Mouse (Mus musculus) ES-E14 (cell line): ENCODE measurements around the gene Plcb3. TPM values are rescaled to one million over a fixed set of nuclear protein-coding genes. Genes with fewer than 3 reads are reported as not detected.

Experiments used
- DNase-seq: peaks from one replicate; pipeline ENCODE4 v3.0.0-alpha.2; 2013; ENCODE audit warnings: low read depth, low spot score
- H3K27ac ChIP-seq: 2 replicates; pipeline ENCODE4 v1.5.1; 2012; ENCODE audit warnings: low read depth, mild to moderate bottlenecking, low read length, moderate library complexity, mixed read lengths; ENCODE audit not compliant: poor library complexity, insufficient read depth, severe bottlenecking
- H3K36me3 ChIP-seq: 2 replicates; pipeline ENCODE4 v1.6.1; 2012; ENCODE audit warnings: mild to moderate bottlenecking, low read length, moderate library complexity, mixed read lengths; ENCODE audit not compliant: control insufficient read depth, poor library complexity, insufficient read depth, severe bottlenecking
- H3K4me1 ChIP-seq, 2 experiments: fragments of 150-350 bp in 1 of 2; sonication (generic) in 1 of 2; 2 replicates each; pipeline ENCODE4 v1.6.1; 2012; ENCODE audit warnings: low read length in 2 of 2, mild to moderate bottlenecking in 1 of 2, mixed read lengths in 1 of 2; ENCODE audit not compliant: control insufficient read depth in 2 of 2, insufficient read depth in 2 of 2, poor library complexity in 1 of 2
- H3K4me3 ChIP-seq, 2 experiments: fragments of 150-350 bp in 1 of 2; sonication (generic) in 1 of 2; 2 replicates each; pipeline ENCODE4 v1.5.1; 2012; ENCODE audit warnings: low read length in 2 of 2, low read depth in 1 of 2, mild to moderate bottlenecking in 1 of 2, mixed read lengths in 1 of 2; ENCODE audit not compliant: insufficient read depth in 1 of 2, poor library complexity in 1 of 2, severe bottlenecking in 1 of 2
- H3K9ac ChIP-seq: 2 replicates; pipeline ENCODE4 v1.6.1; 2012; ENCODE audit warnings: low read depth, mild to moderate bottlenecking, low read length, mixed read lengths; ENCODE audit not compliant: poor library complexity, insufficient read depth, severe bottlenecking
- H3K9me3 ChIP-seq: fragments of 150-350 bp; sonication (generic); 2 replicates; pipeline ENCODE4 v1.6.1; 2012; ENCODE audit warnings: low read depth, mild to moderate bottlenecking, low read length; ENCODE audit not compliant: control insufficient read depth, insufficient read depth
- CHD2 ChIP-seq: IDR thresholded peaks from 2 replicates; pipeline ENCODE4 v1.6.1; 2014; ENCODE audit warnings: mild to moderate bottlenecking, low read depth, low read length, inconsistent platforms
- HCFC1 ChIP-seq: IDR thresholded peaks from 2 replicates; pipeline ENCODE4 v1.6.1; 2012; ENCODE audit warnings: low read length, inconsistent platforms, borderline replicate concordance; ENCODE audit not compliant: insufficient read depth
- MAFK ChIP-seq: IDR thresholded peaks from 2 replicates; pipeline ENCODE4 v1.6.1; 2014; ENCODE audit warnings: mild to moderate bottlenecking, low read depth, low read length, inconsistent platforms; ENCODE audit not compliant: insufficient read depth
- ZC3H11A ChIP-seq: IDR thresholded peaks from 2 replicates; pipeline ENCODE4 v1.6.1; 2012; ENCODE audit warnings: low read depth, mild to moderate bottlenecking, inconsistent platforms, low read length, borderline replicate concordance
- ZNF384 ChIP-seq: IDR thresholded peaks from 2 replicates; pipeline ENCODE4 v1.6.1; 2012; ENCODE audit warnings: low read depth, low read length, inconsistent platforms
- in situ Hi-C, 2 experiments: fragments of 600-800 bp; cut with MboI; formaldehyde crosslinking; loops; one replicate each; pipeline ENCODE4 v1.15.1; 2025; ENCODE audit warnings: low sequenced_read_pairs in 2 of 2, inconsistent platforms in 1 of 2; ENCODE audit not compliant: unreplicated experiment in 2 of 2
- total RNA-seq: library from RNA; depleted of rRNA; stranded (reverse); fragments of 300-350 nt; gene quantifications from 2 replicates; pipeline ENCODE4 v1.2.3, GENCODE M21; 2012; rRNA removed

Gene Plcb3
- total RNA-seq = 42.3 and 55.1 TPM in 2 replicates

GRCm38 (mm10) chr19:6975537-6976521 lies at the start of gene Plcb3:
Gene Plcb3 (minus strand): TSS chr19:6976470.
- H3K4me1 ChIP-seq = peaks cover 5 to 31% of the 10 kb centered on the region in 2 experiments
- H3K4me3 ChIP-seq = peak within 1 kb of the TSS; percentile 79 to 91
- H3K9me3 ChIP-seq = no peaks in the 10 kb centered on the region
- TF ChIP-seq HCFC1 (no peak), ZNF384 (no peak), ZC3H11A (no peak), MAFK (no peak), CHD2 (no peak)
- in situ Hi-C loops = no loop called here
- H3K27ac ChIP-seq = peak within 1 kb of the TSS; percentile 74
- DNase-seq = no peak
- peaks cover 22% of the 10 kb centered on the region for H3K36me3 ChIP-seq
- peak within 1 kb of the TSS; percentile 88 for H3K9ac ChIP-seq

GRCm38 (mm10) chr19:7020224-7020641 lies 44.0 kb upstream of the Plcb3 start:
- peak; percentile 52 for DNase-seq
- H3K36me3 ChIP-seq = peaks cover 53% of the 10 kb centered on the region
- no peaks in the 10 kb centered on the region for H3K9me3 ChIP-seq
- in situ Hi-C loops = no loop called here
- no peak overlapping the region for H3K9ac ChIP-seq
- TF ChIP-seq ZC3H11A (0 out of 2 replicates have a peak, but pooled peaks have one; percentile 14), HCFC1 (no peak)
- no peaks in the 10 kb centered on the region for H3K4me1 ChIP-seq
- H3K27ac ChIP-seq = no peak overlapping the region
- no peak overlapping the region for H3K4me3 ChIP-seq

- Histone ChIP-seq H3K4me3 (no peak within 1 kb of the TSS), H3K36me3 (peaks cover 49% of the 10 kb centered on the region), H3K27ac (no peak within 1 kb of the TSS), H3K9ac (no peak within 1 kb of the TSS), H3K9me3 (no peaks in the 10 kb centered on the region), H3K4me1 (no peaks in the 10 kb centered on the region)
- TF ChIP-seq CHD2 (no peak), HCFC1 (no peak), ZNF384 (no peak), MAFK (no peak), ZC3H11A (no peak)
- no peak for DNase-seq
- in situ Hi-C loops = no loop called here
Observed at GRCm38 (mm10) chr19:7019191-7019590, 42.9 kb upstream of the Plcb3 start, which contains the start of gene Fermt3. Gene Fermt3 (minus strand): TSS chr19:7019469.

- H3K27ac ChIP-seq = no peak overlapping the region
- no peaks in the 10 kb centered on the region for H3K4me1 ChIP-seq
- H3K4me3 ChIP-seq = no peak overlapping the region
- H3K9me3 ChIP-seq = no peaks in the 10 kb centered on the region
- DNase-seq = no peak
- in situ Hi-C loops = no loop called here
- peaks cover 44% of the 10 kb centered on the region for H3K36me3 ChIP-seq
- no peak overlapping the region for H3K9ac ChIP-seq
- no peak for TF ChIP-seq ZNF384
- TF ChIP-seq HCFC1 = no peak
- TF ChIP-seq ZC3H11A = no peak
- TF ChIP-seq MAFK = no peak
- no peak for TF ChIP-seq CHD2
Observed at GRCm38 (mm10) chr19:7018546-7018945, 42.3 kb upstream of the Plcb3 start.
